Mouse (Mus musculus): ENCODE measurements at regions not wholly inside any gene's neighbourhood (a gene's known extent, or its start where the extent isn't known, plus 50 kb on each side); places are given as distances from the start of the nearest gene placed in this dataset.

GRCm38 (mm10) chr13:52151777-52152176 lies 305.3 kb downstream of the Gadd45g start:
- DNase-seq (ENCODE audit: low spot score) = no peak

- DNase-seq (ENCODE audit: low spot score) = no peak
These were observed 305.7 kb downstream of the Gadd45g start for GRCm38 (mm10) chr13:52152221-52152620.

GRCm38 (mm10) chr13:52153030-52153429 lies 306.6 kb downstream of the Gadd45g start:
- DNase-seq (ENCODE audit: low spot score) = no peak

DNA sequence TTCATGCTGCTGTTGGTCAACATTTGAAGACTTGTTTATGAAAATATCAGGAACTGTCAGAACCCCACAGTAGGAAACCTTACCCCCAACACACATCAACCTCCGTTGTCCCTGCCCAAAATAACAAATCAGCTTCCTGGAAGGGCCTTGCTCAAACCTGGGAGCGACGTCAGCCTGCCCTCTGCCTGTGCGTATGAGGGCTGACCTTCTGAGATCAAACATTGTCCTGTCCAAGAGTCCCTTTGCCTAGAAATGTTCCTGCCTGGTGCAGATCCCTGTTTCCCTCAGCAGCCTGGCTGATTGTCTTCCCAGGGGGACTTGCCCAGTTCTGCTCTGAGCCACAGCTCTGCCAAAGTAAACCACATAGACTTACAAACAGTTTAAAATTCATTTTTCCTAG lies 307.1 kb downstream of the Gadd45g start:
- DNase-seq (ENCODE audit: low spot score) = no peak

- no peak for DNase-seq (ENCODE audit: low spot score)
These were observed 307.8 kb downstream of the Gadd45g start for GRCm38 (mm10) chr13:52154111-52154843.

GRCm38 (mm10) chr13:52154844-52155587 lies 308.5 kb downstream of the Gadd45g start:
- DNase-seq (ENCODE audit: low spot score) = peak; percentile 44

- DNase-seq (ENCODE audit: low spot score) = no peak
These were observed 309.2 kb downstream of the Gadd45g start for GRCm38 (mm10) chr13:52155588-52156086.

GRCm38 (mm10) chr13:52162676-52163075 lies 316.2 kb downstream of the Gadd45g start:
- no peak for DNase-seq (ENCODE audit: low spot score)

DNA sequence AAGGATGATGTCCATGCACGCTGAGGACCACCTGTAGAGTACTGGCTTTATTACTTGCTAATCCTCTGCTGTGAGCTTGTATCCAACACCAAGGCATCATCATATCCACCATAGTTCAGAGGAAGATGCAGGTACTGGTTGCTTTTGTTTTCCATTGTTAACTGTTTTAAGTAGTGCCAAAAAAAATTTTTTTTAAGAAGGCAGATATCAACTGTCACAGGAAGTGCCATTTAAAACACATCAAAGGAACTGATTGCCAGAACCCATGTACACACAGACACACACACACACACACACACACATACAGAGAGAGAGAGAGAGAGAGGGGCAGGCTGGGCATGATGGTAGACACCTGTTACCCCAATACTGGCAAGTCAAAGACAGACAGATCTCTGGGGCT lies 319.1 kb downstream of the Gadd45g start:
- DNase-seq (ENCODE audit: low spot score) = no peak

DNA sequence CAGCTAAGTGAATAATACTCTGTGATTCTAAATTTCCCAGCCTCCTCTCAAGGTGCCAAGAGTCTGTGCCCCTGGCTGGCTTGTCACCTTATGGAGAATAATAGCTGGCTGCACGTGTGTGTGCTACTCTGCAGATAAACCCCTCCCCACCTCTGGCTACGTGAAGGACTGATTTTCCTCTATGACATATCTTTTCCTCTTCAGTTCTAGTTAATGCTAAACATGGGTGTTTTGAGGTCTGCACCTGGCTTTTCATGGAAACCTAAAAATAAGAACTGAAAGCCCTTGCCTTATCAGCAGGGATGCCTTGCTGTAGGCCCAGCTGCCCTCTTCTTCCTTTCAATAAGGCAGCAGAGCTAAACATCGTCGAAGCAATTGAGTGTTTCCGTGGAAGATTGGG lies 321.5 kb downstream of the Gadd45g start:
- DNase-seq (ENCODE audit: low spot score) = no peak

- DNase-seq (ENCODE audit: low spot score) = no peak
These were observed 326.3 kb downstream of the Gadd45g start for GRCm38 (mm10) chr13:52172706-52173346.

- no peak for DNase-seq (ENCODE audit: low spot score)
These were observed 329.2 kb downstream of the Gadd45g start for GRCm38 (mm10) chr13:52175665-52176064.

- DNase-seq (ENCODE audit: low spot score) = no peak
These were observed 333.5 kb downstream of the Gadd45g start for GRCm38 (mm10) chr13:52179977-52180376.

DNA sequence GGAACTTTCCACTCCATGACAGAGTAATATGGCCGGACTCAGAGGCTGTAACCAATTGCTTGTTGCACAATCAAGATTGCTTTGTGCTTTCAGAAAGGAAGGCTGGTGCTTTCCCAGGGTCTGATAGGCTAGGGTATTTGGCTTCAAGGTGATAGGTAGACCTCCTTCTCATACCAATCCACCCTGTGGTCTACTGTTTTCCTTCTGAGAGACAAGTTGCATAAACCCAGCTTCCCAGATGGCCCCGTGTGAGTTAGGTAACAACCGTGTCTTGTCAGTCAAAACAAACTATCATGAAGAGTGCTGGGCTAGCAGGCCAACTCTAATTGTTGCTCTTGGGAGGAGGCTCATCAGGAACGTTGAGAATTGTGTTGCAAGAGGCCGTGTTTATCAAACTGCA lies 337.2 kb downstream of the Gadd45g start:
- DNase-seq (ENCODE audit: low spot score) = no peak

DNA sequence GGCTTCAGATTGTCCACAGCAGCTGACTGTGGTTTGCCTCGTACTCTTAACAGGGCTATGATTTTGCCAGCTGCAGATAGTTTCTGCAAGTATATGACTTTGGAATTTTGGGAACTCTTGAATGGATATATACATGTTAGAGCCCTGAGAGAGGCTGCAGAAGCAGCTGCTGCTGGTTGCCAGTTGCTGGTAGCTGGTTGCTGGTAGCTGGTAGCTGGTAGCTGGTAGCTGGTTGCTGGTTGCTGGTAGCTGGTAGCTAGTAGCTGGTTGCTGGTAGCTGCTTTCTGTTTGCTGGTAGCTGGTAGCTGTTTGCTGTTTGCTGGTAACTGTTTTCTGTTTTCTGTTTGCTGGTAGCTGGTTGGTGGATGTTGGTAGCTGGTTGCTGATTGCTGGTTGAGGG lies 339.1 kb downstream of the Gadd45g start:
- DNase-seq (ENCODE audit: low spot score) = no peak

GRCm38 (mm10) chr13:52187841-52188604 lies 341.5 kb downstream of the Gadd45g start:
- no peak for DNase-seq (ENCODE audit: low spot score)

DNA sequence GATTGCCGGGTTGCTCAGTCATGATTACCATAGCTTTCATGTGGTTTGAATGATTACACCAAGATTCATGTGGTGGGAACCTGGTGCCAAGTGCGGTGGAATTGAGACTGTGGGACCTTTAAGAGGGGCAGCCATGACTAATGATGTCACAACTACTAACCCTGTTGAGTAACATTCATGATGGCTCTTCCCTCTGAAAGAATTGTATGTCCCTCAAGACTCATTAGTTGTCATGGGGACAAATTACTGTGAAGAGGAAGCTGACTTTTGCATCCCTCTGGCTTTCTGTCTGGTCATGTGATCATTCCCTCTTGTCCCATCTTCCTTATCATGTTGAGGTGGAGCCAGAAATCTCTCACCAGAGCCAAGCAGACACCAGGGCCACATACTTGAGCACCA lies 342.1 kb downstream of the Gadd45g start:
- peak; percentile 63 for DNase-seq (ENCODE audit: low spot score)

DNA sequence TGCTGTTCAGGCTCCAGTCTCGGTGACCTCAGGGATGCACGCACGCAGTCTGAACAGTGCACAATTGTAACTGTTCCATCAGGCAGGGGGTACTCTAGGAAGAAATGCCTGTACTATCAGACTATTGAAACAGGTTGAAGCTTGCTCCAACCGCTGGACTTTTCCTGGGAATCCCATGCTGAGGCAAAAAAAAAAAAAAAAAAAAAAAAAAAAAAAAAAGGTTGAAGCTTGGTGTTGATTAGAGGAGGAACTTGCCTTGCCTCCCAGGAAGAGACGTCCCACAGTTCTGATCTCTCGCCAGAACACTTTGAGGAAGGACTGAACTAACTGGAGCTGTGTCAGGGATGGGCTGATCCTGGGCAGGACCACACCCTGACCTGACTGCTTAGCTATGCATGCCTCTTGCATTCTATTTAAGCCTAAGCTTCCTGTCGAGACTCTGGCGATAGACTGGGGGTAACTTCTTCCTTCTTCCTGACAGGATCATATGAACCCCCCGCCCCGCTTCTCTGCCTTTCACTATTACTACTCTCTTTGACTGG lies 341.6 kb downstream of the Diras2 start:
- no peak for DNase-seq (ENCODE audit: low spot score)

- DNase-seq (ENCODE audit: low spot score) = no peak
These were observed 340.8 kb downstream of the Diras2 start for GRCm38 (mm10) chr13:52190256-52190655.

GRCm38 (mm10) chr13:52190848-52191590 lies 340.1 kb downstream of the Diras2 start:
- DNase-seq (ENCODE audit: low spot score) = no peak

DNA sequence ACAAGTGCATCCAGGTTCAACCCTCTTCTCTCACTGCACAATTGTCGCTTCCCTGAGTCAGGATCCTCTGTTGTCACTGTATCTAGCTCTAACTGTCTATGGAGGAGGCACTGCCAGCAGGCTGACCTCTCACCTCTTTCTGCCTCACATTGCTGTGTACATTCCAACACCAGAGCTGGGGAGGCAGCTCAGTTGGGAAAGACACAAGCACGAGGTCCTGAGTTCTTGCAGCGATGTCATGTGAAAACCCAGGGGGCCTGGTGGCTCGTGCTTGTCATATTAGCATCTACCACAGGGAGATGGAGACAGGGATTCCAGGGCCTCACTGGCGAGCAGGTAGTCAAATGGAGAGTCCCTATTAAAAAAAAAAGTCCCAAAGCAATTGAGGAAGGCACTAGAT lies 334.2 kb downstream of the Diras2 start:
- no peak for DNase-seq (ENCODE audit: low spot score)
